Mouse (Mus musculus) liver, postnatal 0 days (tissue): ENCODE measurements around the gene H2-DMa.

Source experiments
- CTCF ChIP-seq: sonication (generic); IDR thresholded peaks from 2 replicates; pipeline ENCODE4 v1.5.1; 2016; ENCODE audit warnings: antibody characterized with exemption, low read depth
- EP300 ChIP-seq: IDR thresholded peaks from 2 replicates; pipeline ENCODE4 v1.6.1; 2016; ENCODE audit warnings: antibody characterized with exemption, low read depth, mild to moderate bottlenecking

DNA sequence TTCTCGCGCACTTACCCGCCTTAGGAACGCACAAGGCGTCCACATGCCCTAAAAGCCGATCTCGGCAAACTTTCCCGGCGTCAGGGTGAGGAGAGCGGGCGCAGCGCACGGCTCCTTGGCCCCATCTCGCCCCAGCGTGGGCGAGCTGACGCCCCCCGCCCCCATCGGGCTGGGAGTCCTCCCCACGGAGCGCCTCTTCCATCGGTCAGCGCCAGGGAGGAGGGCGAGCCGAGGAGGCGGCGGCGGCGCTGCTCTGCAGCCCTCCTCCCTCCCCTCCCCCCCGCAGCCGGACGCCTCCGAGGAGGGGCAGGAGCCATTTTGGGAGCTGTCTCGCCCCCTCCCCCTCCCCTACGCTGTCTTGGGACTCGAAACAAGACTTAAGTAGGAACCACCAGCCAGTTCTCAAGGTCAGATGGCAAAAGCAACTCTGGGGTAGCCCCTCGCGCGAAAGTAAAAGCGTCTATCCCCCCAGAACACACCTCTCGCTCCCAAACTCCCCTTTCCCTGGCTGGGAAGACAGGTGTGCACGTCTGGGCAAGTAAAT lies 911 bp downstream of the H2-DMa start:
- TF ChIP-seq CTCF (no peak), EP300 (no peak)
